Mouse (Mus musculus) central nervous system, embryonic 14 days (tissue): ENCODE measurements around the gene Igfbp5. TPM values are rescaled to one million over a fixed set of nuclear protein-coding genes. Genes with fewer than 3 reads are reported as not detected.

Experiments used
- polyA plus RNA-seq: library from polyadenylated mRNA; depleted of rRNA; stranded (reverse); fragments of >200 nt; gene quantifications from 2 replicates; pipeline ENCODE4 v1.2.3, GENCODE M21; 2012; rRNA removed

Igfbp5 gene
- 57.0 and 133 TPM in 2 replicates for polyA plus RNA-seq

DNA sequence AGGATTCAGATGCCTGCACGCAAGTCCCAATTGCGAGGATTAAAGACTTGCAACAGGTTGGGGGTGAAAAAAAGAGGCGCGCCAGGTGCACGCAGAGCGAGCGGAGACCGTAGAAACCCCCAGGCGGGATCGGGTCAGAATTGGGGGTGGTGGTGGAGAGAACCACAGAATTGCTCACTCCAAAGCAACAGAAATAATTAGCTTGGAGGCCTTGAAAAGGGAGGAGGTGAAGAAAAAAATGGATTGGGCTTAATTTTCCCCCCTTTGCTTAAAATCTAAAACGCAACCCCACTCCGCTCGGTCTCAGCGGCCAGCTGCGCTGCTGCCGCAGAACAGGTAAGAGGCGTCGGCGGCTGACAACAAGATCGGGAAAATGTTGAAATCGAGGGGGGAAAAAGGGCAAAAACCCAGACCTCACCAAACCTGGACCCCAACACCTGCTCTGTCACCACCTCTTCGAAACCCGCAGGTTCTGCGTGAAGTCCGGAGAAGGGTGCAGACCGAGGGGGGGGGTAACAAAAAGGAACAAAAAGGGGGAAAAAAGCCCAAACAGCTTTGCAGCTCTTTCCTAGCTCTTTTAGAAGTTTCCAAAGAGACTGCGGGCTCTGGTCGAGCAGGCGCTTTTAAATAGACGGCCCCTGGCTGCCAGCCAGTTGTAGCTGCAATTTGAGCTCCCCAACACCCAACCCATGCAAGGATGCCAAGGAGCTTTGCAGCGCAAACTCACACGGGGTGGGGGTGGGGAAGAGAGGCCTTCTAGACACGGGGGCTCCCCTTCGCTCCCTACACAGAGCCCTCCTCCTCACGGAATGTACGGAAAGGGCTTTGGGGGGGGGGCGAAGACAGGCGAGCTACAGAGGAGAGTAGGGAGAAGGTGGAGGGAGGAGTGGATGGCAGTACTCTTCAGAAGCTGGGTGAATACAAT lies at the start of gene Igfbp5:
Igfbp5 (minus strand) TSS at position 598 of the 925 bp plus-strand sequence.

DNA sequence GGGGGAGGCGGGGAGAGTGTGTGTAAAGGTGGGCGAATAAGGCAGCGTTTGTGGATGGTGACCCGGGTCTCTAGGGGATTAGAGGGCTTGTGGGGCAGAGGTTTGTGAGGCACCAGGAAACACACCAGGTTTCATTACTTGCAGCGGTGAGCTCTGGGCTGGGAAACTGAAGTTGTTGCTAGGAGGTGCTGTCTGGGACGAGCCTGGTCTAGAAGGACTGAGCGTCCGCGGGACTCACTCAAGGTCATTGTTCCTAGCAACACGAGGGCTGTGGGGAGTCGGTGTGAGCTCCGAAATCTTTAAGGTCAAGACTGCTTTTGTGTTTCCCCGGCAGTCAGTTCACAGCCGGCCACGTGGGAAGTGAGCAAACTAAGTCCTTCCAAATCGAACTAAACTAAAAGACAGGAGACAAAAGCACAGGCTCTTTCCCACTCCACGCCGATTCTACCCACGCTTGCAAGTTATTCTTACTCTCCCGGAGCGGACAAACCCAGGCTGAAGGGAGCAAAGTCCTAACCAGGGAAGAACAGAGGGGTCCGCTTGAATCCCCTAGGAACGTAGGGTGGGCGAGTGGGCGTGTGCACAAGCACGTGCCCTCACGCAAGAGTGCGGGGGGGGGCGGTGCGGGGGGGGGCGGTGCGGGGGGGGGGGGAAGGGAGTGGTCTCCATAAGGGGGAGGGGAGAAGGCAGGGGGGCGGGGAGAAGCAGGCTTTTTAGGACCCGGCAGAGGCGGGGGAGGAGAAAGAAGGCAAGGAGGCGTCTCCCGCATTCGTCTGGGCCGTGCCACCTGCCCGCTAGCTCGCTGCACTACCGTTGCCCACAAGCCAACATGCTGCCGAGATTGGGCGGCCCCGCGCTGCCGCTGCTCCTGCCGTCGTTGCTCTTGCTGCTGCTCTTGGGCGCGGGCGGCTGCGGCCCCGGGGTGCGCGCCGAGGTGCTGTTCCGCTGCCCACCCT lies 50.7 kb downstream of the Igfbp5 start, which contains the start of gene Igfbp2:
Igfbp2 (plus strand) TSS at position 753 of the 956 bp plus-strand sequence.

Other genes with a start within 250 kb of the Igfbp5 start
- not detected in 2 replicates for gene Ankar, start 174.3 kb downstream of the Igfbp5 start, polyA plus RNA-seq
- gene Rpl37a, start 163.6 kb downstream of the Igfbp5 start, polyA plus RNA-seq: 1,177 and 1,268 TPM in 2 replicates
- gene Igfbp2, start 50.4 kb downstream of the Igfbp5 start, polyA plus RNA-seq: 363 and 381 TPM in 2 replicates
- not detected in 2 replicates for gene Tnp1, start 141.0 kb upstream of the Igfbp5 start, polyA plus RNA-seq